Mouse (Mus musculus): ENCODE results near the gene Mt2. TPM values are rescaled to one million over a fixed set of nuclear protein-coding genes. Genes with fewer than 3 reads are reported as not detected.

Mt2 gene
- total RNA-seq, 2 experiments from 2014 or later, result 83.6 to 103 TPM

- peak in 1 of 2 experiments; percentile 35 for DNase-seq (ENCODE audit: low spot score in 2 of 2)
Observed at GRCm38 (mm10) chr8:94192926-94193325, 20.5 kb downstream of the Mt2 start.

GRCm38 (mm10) chr8:94194591-94195223, 22.2 kb downstream of the Mt2 start:
- DNase-seq (ENCODE audit: low spot score in 2 of 2), result no peak

- peak in 1 of 2 experiments; percentile 40 for DNase-seq (ENCODE audit: low spot score in 2 of 2)
Observed at GRCm38 (mm10) chr8:94199202-94199869, 26.9 kb downstream of the Mt2 start.

GRCm38 (mm10) chr8:94204043-94204442, 31.6 kb downstream of the Mt2 start:
- no peak for DNase-seq (ENCODE audit: low spot score in 2 of 2)

- DNase-seq (ENCODE audit: low spot score in 2 of 2), result peak; percentile 42 to 70
Observed at GRCm38 (mm10) chr8:94205736-94206135, 33.3 kb downstream of the Mt2 start.

GRCm38 (mm10) chr8:94206256-94206655, 33.8 kb downstream of the Mt2 start:
- no peak for DNase-seq (ENCODE audit: low spot score in 2 of 2)

- no peak for DNase-seq (ENCODE audit: low spot score in 2 of 2)
Observed at GRCm38 (mm10) chr8:94207491-94207890, 35.0 kb downstream of the Mt2 start.

GRCm38 (mm10) chr8:94209639-94210038, 37.2 kb downstream of the Mt2 start:
- DNase-seq (ENCODE audit: low spot score in 2 of 2), result no peak

- DNase-seq (ENCODE audit: low spot score in 2 of 2), result no peak
Observed at GRCm38 (mm10) chr8:94210225-94210624, 37.8 kb downstream of the Mt2 start.

- no peak for DNase-seq (ENCODE audit: low spot score in 2 of 2)
Observed at GRCm38 (mm10) chr8:94213819-94214218, 41.4 kb downstream of the Mt2 start.

GRCm38 (mm10) chr8:94214252-94215173, 42.0 kb downstream of the Mt2 start, which contains the start of gene Nup93:
TSS of gene Nup93 (plus strand) at chr8:94214564.
- DNase-seq (ENCODE audit: low spot score in 2 of 2), result peak; percentile 96 to 98

Other genes starting within 250 kb of the Mt2 start
- gene Amfr, start 159.8 kb upstream of the Mt2 start, total RNA-seq (2021), result 10 to 100 TPM; 93.2 to 98.0 TPM
- 10 to 100 TPM; 36.1 to 40.5 TPM for gene Nudt21, start 135.6 kb upstream of the Mt2 start, total RNA-seq (2021)
- 10 to 100 TPM; 19.2 to 20.2 TPM for gene Ogfod1, start 135.5 kb upstream of the Mt2 start, total RNA-seq (2021)
- 1 to 10 TPM; 8.3 to 8.6 TPM for gene Bbs2, start 73.7 kb upstream of the Mt2 start, total RNA-seq (2021)
- not detected for gene Mt4, start 35.5 kb upstream of the Mt2 start, total RNA-seq (2021)
- 10 to 100 TPM; 11.4 to 18.3 TPM for gene Mt3, start 20.1 kb upstream of the Mt2 start, total RNA-seq (2021)
- gene Mt1, start 6.4 kb downstream of the Mt2 start, total RNA-seq (2021), result 10 to 100 TPM; 42.4 to 49.1 TPM
- 10 to 100 TPM; 26.7 to 32.9 TPM for gene Nup93, start 41.9 kb downstream of the Mt2 start, total RNA-seq (2021)
- under 1 TPM in 1 of 2 experiments, not detected in 1; 0.10 TPM for gene Slc12a3, start 156.5 kb downstream of the Mt2 start, total RNA-seq (2021)
- 10 to 100 TPM; 57.2 to 58.0 TPM for gene Herpud1, start 213.8 kb downstream of the Mt2 start, total RNA-seq (2021)

Data from gastrocnemius, postnatal 4 days (tissue).